Mouse (Mus musculus) c-Kit-negative CD71-positive TER-119-positive erythroid progenitor cells, embryonic 14.5 days (primary cell): ENCODE results near the gene Spag7.

Experiments
- DNase-seq: peaks from one replicate; pipeline ENCODE4 v3.0.0-alpha.2; 2013; ENCODE audit warnings: low read depth, low spot score

Gene Spag7

DNA sequence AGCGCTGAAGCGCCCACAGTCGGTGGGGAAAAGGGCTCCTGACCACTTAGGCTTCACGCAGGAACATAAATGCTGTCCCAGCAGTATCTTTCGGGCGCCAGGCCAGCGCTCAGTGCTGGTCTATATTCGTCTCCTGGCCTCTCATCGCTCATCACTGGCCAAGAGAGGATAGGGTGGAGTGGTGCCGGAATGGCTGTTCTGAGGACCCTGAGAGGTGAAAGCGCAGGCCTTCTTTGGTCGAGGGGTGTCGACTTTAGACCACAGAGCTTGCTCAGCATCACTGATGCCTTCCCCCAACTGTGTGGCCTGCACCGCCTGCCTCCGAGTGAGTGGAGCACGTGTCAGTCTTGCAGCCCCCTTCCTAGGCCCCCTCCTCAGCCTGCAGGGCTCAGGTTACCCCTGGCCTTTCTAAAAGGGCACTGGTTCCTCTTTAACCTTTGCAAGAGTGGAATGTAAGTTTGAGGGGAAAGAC lies 12.7 kb downstream of the Spag7 start:
- DNase-seq = no peak

DNA sequence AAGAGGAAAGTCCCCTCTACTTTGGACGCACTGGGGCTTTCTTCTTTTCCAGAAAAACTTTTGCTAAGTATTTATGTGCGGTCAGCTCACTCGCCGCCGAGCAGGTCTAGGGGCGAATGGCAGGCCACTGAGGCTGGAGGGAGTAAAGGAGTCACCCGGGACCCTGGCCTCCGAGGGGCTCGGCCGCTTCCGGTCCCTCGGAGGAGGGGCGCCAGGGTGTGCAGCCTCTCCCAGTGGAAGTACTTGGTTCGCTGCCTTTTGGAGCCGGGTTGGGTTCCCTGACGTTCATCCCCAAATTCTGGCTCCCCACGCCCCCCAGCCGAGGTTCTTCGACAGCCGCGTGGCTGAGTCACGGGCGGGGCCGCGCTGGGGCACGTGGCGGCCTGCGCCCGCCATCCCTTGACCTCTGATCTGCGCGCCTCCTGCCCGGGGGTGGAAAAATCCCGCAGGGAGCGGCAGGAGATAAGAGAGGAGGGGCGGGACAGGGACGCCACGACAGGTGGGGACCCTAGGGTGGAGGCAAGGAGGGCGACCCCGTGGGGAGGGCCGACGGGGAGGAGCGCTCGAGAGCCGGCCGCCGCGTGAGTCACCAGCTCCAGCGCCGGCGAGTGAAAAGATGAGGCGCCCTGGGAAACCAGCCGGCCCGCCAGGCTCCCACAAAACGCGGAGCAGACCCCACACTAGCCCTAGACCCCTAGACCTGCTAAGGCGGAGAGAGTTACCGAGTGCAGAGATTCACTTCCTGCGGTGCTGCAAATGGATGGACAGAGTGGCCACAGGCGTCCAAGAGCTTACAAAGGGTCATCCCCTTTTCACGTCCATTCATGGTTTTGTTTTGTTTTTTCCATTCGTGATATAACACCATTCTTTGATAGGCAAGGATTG lies 13.4 kb downstream of the Spag7 start:
- DNase-seq = no peak

DNA sequence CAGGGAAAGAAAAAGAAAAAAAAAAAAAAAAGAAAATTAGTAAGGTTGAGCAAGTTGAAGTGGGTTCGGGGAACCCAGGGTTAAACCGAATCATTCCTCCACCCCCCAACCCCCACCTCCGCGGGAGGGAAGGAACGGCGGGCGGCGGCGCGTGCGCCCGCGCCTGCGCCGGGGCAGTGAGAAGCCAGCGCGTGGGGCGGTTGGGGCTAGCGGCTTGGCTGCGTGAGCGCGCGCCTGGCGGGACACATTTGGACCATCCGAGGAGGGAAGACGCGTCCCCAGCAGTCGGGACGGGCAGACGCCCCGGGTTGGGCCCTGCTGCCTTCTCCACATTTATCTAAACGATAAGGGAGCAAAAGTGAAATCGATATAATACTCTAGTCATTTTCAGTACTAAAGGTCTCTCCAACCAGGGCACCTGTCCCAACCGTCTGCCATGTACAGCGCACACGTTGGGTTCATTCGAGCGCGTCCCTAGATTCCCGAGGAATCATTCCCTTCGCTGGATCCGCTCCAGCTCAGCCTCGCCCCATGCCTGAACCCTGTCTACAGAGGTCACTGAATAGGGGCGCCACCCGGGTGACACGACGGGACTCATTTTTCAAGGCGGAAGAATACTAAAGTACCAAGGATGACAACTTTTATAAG lies 14.2 kb downstream of the Spag7 start:
- DNase-seq = peak; percentile 49

DNA sequence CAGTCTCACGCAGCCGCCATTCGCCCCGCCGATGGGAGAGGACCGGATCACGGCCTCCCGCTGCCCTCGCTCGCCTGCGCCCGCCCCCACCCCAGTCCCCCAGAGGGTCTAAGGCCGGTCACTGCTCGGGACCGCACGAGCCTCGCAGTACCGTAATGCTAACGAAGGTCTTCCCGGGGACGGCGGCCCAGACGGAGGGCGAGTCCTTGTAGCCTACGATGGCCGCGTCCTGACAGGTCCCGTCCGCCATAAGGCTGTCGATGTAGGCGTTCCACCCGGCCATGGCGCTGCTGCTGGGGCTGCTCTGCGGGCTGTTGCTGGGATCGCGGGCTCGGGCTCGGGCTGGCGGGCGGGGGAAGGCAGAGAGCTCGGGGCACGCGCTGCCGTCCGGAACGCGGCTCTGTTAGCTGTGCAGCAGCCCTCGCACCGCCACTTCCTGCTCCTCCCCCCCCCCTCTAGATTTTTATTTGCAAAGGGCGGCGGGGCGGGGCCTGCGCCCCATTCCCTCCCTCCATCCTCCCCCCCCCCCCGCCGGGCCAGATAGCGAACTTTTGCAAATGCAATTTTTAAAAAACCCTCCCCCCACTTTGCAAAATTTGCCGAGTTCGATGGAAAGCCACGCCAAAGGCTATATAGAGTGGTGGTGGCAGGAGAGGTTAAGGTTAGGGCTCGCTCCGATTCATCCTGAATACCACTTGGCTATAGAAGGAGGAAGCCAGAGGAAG lies 14.9 kb downstream of the Spag7 start, which contains the start of gene Pfn1:
Pfn1 (minus strand) TSS at position 447 of the 725 bp plus-strand sequence.
- peak; percentile 56 for DNase-seq

DNA sequence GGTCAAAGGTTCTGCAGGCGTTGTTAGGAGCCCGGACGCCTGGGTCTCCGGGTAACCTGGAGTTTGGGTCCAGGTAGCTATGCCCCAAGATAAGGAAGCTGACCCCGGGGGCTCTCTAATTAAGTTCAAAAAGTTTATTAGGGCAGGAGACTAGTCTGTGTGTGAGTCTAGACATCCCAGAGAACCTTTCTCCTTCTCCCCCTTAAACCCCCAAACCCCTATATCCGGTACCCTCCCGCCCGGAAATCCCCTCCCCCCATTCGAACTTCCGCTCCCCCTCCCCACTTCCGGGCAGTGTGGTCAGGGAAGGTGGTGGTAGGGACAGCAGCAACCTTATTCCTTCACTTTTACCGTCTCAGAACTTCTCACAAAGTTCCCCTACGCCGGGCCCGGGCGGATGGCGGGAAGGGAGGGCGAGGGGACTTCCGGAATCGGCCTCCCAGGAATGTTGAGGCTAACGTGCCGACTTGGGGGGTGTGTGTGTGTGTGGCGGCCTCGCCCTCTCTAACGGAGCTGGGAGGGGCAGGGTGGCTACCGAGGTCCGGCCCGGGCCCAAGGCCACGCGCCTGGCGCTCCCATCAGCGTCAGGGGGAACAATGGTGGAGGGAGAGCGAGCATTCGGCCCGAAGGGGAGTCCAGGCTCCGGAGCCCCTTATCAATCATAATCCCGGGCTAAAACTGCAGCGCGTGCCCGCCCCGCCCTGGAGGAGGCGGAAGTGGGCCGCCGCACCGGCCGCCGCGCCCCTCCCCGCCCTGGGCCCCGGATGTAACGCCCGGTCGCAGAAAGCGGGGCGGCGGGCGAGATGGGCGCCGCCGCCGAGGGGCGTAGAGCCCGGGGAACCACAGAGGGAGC lies 15.6 kb downstream of the Spag7 start:
- peak; percentile 64 for DNase-seq

DNA sequence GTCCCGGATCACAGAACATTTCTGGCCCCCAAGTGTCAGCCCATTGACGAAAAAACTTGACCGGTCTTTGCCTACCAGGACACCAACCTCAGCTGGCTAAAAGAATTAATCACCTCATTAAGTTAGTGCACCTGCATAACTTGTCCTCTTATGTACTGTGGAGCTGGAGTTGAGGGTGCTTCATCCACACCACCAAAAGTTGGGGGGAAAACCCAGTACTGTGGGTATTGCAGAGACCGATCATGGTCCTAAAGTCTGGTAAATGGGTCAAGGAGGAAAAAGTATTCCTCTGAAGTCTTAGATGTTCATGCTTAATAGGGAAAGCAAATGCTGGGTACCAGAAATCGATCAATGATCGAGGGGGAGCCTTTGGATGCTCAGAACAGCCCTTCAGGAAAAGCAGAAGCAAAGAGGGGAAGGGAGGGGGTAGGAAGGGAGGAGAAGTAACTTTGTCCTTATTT lies 16.3 kb downstream of the Spag7 start:
- no peak for DNase-seq

DNA sequence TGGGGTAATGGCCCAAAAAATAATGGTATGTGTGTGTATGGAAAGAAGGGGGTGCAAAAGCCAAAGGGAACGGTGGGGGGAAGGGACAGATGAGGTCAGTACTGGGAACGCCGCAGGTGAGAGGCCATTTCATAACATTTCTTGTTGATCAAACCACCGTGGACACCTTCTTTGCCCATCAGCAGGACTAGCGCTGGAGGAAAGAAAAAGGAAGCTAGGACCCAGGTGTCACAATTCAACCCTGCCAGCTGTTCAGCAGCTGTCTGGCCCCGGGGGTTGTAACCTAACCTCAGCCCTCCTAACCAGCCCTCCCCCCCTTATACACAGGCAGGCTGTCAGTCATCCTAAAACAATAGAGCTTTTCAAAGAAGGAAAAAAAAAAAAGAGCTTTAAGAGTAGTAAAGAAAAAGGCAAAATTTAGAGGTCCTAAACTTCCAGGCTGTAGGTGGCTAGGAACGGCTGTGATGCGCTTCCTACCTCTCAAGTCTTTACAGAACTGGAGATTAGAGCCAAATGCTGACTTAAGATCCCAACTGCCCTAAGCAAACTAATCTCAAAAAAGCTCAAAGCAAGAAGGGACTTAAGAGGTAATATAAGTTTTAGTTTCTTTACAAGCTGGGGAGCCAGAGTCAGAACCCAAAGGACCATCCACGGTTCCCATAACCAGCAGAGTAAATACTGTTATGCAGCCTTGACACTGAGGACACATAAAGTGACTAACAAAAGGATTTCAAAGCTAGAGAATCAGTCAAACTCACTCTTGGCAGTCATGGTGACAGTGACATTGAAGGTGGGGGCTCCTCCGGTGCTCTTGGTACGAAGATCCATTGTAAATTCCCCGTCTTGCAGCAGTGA lies 17.0 kb downstream of the Spag7 start:
- no peak for DNase-seq

DNA sequence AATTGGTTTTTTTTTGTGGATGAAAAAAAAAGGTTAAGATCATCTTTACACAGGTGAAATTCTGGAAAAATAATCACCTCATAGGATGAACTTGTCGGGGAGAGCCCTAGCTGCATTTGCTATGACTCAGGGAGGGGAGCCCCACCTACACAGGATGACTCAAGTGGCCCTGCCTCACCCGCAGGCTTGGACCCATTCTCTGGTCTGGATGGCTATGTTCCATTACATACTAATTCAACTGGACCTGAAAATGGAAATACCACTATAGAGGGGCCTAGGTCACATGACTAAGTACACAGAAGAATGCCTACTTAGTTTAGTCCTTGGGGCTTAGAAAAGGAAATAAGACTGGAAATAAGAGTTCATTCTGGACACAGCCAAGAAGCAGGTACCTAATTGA lies 17.8 kb downstream of the Spag7 start:
- DNase-seq = no peak

DNA sequence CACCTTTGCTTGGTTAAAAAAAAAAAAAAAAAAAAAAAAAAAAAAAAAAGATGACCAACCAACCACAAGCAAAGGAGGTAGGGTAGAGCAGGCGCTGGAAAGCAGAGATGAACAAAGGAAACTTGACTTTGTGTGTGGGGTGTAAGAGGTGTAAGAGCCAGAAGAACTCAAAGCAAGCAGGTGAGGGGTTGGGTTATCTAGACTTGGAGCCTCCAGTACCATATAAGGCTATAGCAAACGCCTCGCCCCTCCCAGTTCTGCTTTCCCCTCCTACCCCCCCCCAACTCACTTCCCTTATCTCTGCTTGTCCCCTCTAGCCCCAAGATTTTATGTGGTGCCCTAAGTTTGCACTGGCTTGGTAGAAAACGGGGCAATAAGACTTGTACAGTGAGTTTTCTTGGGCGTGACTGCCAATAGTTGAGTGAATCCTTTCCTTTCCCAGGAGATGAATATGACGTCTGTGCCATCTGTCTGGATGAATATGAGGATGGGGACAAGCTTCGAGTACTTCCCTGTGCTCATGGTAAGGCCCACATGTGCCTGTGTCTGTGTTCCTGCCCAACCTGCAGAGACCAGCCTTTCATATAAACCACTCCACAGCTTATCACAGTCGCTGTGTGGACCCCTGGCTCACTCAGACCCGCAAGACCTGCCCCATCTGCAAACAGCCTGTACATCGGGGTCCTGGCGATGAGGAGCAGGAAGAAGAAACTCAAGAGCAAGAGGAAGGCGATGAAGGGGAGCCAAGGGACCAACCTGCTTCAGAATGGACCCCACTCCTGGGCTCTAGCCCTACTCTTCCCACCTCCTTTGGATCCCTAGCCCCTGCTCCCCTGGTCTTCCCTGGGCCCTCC lies 18.7 kb downstream of the Spag7 start:
- DNase-seq = no peak

DNA sequence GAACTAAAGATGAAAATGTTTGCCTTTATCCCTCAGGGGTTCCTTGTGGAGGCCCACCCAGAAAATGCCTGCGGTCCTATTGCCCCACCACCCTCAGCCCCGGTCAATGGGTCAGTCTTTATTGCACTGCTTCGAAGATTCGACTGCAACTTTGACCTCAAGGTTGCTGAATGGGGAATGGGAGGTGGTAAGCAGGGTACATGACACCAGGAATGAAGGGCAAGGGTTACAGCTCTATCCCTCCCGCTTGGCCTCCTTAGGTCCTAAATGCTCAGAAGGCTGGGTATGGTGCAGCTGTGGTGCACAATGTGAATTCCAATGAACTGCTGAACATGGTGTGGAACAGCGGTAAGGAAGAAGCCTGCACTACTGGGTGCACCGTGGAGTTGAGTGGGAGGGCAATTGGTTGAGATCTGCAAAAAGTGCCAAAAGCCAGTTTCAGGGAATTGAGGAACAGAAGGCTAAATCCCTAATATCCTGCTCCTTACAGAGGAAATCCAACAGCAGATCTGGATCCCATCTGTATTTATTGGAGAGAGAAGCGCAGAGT lies 20.0 kb downstream of the Spag7 start:
- no peak for DNase-seq

DNA sequence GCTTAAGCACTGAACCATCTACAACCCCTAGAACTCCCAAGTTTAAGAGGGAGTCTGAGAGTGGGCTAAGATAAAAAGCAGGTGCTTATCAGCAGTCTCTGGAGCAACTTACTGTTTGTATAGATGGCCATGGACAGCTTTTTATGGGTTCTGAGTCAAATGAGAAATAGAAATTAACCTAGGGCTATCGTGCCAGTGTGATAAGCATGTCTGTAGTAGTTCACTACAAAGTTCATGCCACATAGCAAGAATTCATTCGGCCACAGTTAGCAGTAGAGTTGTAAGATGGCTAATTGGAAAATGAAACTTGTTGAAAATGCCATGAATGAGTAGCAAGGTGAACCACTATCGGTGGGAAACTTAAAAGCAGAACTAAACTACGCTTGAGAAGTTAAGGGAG lies 20.7 kb downstream of the Spag7 start:
- no peak for DNase-seq

DNA sequence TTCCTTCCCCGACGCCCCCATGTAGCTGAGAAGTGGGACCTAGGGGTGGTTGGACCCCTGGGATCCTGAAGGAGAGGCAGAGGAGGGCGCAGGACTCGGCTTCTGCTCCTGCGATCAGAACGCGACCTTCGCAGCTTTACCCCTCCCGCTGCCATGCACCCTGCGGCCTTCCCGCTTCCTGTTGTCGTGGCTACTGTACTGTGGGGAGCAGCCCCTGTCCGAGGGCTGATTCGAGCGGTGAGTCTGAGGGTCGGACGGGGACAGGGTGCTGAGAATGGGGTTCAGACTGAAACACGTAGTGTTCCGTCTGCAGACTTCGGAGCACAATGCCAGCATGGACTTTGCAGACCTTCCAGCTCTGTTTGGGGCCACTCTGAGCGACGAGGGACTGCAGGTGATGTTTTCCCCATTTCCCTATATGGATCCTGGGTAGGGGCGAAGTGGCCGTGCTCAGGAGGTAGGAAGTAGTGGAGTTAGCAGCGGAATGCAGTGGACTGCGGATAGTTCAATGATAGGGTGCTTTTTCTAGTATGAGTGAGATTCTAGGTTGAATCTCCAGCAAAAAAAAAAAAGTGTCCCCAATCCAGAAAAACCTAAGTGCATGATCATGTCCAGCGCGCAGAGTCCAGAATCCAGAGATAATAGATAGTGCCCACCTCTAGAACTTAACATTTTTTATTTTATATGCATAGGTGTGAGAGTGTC lies 21.3 kb downstream of the Spag7 start:
- DNase-seq = no peak

DNA sequence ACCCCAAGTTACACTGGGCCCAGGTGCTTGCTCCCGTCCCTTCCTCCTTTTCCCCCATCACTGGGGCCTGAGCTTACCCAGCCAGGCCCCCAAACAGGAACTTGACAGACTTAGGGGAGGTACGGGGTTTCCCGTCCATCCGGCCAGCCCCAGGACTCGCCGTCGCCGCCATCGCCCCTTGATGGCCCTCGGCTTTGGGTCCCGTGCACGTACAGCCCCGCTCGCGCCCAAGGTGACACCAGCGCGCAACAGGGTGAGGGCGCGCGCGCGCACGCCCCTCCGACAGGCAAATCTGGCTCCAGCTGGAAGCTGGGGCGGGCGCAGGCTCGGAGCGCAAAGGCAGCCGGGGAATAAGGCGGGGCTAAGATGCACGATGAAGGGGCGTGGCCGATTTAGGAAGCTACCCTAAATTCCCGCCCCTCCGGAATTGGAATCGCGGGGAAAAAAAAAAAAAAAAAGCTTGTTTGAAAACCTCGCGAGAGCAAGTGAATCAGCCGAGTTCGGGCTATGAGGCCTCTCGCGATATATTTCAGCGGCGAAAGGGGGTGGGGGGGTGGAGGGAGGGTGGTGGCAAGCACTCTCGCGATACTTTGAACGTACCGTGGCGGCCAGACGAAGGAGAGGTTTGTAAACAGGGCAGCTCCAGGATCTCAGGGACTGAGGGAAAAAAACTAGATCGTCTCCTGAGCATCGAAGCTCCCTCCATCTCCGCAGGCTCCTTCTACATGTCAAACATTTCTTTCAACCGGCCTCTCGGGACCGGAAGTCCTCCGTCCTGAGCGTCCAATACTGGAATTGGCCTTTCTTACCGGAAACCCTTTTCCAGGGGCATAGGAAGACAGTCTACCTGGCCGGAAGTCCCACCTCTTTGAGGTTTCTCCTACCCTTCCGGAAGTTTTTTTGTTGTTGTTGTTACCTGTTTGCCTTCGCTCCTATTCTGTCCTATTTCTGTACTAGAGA lies 22.2 kb downstream of the Spag7 start, which contains the start of the genes Rnf167 and Slc25a11:
Rnf167 (plus strand) TSS at position 545 of the 960 bp plus-strand sequence.
Slc25a11 (minus strand) TSS at position 789 of the 960 bp plus-strand sequence.
- peak; percentile 98 for DNase-seq

DNA sequence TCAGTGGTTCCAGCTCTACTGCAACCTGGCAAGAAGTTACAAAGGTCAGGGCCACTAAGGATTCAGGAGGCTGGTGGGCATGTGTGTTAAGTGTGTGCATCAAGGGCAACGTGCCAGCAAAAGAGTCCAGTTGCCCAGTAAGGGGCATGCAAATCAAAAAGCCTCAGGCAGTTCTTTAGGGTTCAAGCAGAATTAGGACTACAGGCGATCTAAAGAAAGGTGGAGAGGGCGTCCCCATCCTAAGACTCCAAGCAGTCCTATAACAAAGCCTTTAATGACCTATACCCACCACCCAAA lies 23.0 kb downstream of the Spag7 start:
- DNase-seq = no peak

DNA sequence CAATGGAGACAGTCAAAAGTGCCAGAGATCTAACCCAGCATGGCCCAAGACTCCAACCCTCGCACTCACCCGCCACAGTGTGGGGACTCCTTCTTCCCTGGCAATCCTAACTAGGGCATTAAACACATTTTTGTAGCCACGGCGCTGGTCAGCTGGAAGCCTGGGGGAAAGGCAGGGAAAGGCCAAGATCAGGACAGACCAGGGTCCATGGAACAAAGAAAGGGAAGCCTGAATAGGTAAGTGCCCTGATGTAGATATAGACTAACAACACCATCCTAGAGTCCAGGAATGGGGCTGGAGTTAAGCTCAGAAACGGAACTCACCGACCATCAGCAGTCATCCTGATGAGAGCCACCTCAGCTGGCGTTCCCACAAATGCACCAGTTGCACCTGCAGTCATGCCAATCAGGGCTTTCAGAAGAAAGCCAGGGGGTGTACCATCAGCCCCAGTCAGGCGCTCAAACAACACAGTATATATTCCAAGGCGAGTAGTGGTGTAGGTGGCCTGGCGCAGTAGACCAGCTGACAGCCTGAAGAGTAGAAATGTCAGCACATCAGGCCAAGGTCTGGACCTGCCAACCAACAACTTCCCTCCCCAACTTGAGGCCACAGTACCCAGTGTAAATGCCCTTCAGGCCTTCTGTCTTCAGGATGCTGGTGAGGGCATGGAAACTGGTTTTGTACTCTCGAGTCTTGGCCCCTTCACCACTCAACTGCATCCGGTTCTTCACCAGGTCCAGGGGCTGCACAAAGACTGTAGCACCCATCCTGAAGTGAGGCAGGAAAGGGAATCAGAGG lies 23.6 kb downstream of the Spag7 start:
- DNase-seq = no peak

DNA sequence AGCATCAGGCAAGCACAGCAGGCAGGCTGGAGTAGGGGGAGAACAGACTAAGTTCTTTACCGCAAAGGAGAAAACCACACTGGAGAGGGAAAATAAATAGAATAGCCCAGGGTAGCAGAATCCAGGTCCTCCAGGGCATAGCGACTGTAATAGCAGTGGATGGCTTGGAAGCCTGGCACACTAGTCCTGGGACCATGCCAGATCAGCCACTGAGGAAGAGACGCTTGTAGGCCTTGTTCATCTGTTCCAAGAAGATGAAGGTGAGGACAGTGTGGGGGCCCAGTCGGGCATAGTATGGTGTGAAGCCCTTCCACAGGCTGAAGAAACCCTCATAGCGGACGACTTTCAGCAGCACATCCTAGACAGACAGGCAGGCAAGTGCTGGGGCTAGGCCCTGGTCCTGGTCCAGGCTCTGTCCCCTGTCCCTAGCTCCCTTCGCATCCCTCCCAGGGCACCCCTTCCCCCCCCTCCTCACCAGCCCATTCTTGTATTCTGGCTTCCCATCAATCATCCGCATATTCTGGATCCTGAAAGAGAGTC lies 24.6 kb downstream of the Spag7 start:
- DNase-seq = no peak
